Mouse (Mus musculus) ES-E14 (cell line): ENCODE measurements around the gene Apmap.

Experiments used
- MAFK ChIP-seq: IDR thresholded peaks from 2 replicates; pipeline ENCODE4 v1.6.1; 2014; ENCODE audit warnings: mild to moderate bottlenecking, low read depth, low read length, inconsistent platforms; ENCODE audit not compliant: insufficient read depth
- ZC3H11A ChIP-seq: IDR thresholded peaks from 2 replicates; pipeline ENCODE4 v1.6.1; 2012; ENCODE audit warnings: low read depth, mild to moderate bottlenecking, inconsistent platforms, low read length, borderline replicate concordance

- TF ChIP-seq MAFK: no peak
- TF ChIP-seq ZC3H11A: no peak
Observed at GRCm38 (mm10) chr2:150604802-150605201, 3.6 kb downstream of the Apmap start.
